Mouse (Mus musculus) heart, embryonic 14.5 days (tissue): ENCODE results near the gene Sec61b. TPM values are rescaled to one million over a fixed set of nuclear protein-coding genes. Genes with fewer than 3 reads are reported as not detected.

Source experiments
- polyA plus RNA-seq: library from polyadenylated mRNA; unstranded; fragments of >200 nt; fragmentation: Nextera tagmentation; extraction: Ambion mirVana; gene quantifications from 2 replicates; pipeline ENCODE4 v1.2.1, GENCODE M21; 2014

Sec61b gene
- polyA plus RNA-seq, 1 experiment from 2014 or later, result 156 TPM

Other genes with a start within 250 kb of the Sec61b start
- gene Tgfbr1, start 121.4 kb upstream of the Sec61b start, polyA plus RNA-seq, result 29.8 and 30.3 TPM in 2 replicates
- 24.4 and 29.1 TPM in 2 replicates for gene Alg2, start 325 bp upstream of the Sec61b start, polyA plus RNA-seq